Mouse (Mus musculus) urinary bladder, postnatal 10 days (tissue): ENCODE data around the gene Sh2b3.

Experiments used
- DNase-seq: peaks from one replicate; pipeline ENCODE4 v3.0.0; 2022; ENCODE audit warnings: low spot score

The Sh2b3 gene

DNA sequence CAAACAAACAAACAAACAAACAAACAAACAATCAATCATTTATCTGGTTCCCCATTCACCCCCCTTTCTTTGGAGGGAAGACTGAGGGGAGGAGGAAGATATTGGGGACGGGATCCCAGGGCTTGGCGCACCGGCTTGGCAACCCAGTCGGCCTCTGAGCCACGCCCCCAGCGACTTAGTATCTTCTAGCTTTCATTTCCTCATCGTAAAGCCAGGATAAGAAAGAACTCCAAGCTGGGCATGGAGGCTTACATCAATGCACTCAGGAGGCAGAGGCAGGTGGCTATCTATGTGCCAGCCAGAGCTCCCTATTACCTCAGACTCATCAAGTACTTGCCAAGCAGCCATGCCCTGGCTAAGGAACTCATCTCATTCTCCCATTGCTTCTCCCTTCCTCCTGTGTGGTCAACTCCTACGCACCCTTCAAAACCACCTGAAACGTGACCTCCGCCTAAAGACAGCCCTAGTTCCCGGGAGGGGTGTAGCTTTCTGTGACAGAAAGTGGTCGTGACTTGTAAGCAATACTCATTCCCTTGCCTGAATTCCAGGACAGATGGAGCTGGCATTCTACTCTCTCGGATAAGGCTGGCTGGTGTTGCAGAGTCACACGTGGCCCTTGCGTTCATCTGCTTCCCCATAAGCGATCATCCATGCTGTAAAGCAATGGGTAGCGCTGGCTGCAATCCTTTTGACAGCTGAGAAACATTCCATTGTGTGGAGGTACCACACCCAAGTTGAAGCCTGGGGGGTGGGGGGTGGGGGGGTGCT is 5.9 kb upstream of the Sh2b3 start:
- no peak for DNase-seq

DNA sequence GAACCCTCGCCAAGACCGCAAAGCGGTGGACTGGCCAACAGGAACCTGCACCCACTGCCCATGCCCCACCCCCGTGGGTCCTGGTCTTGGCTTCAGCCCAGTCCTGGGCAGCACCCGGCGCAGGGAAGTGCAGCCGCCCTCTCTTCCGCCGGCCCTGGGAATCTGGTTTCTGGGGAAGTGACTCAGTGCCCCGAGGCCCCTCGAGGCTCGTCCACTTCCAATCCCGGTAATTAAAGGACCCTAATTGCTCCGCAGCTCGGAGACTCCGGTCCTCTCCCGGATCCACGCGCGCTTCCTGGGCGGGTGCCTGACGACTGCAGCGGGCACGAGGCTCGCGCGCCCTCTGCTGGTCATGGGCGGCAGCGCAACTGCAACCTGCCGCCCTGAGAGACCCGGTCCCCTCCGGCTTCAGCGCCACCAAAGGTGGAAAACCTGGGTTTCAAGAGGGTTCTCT is 5.2 kb upstream of the Sh2b3 start:
- DNase-seq, result peak; percentile 47

DNA sequence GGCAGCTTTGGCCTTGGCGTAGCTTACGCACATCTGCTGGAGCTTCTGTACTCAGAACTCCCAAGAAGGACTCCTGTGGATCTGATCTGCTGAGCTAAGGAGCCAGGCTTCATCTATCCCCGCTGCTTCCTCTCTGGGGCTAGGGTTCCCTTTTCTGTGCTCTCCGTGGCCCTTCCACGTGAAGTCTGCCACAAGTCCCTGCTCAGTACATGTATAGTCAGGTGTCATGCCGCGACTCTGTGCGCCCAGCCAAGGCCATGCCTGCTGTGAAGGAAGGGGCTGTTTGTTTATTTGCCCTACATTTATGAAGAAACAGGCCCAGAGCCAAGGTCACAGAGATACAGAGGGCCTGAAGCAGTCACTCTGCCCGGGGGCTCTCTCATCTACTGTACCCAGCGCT is 4.5 kb upstream of the Sh2b3 start:
- DNase-seq, result no peak

DNA sequence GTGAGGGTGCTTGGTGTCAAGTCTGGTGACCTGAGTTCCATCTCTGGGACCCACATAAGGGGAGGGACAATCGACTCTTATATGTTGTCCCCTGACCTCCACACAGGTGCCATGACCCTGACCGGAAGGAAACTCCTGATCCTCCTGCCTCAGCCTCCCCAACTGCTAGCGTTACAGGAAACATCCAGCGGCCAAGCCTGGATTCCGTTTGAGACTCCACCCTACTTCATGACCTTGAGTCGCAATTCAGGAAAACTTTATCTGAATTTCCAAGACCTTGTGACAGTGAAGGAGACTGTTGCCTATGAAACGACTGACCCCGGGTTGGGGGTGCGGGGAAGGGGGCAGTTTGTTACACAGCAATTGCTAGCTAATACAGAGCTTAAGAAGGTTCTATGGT is 4.1 kb upstream of the Sh2b3 start:
- no peak for DNase-seq

DNA sequence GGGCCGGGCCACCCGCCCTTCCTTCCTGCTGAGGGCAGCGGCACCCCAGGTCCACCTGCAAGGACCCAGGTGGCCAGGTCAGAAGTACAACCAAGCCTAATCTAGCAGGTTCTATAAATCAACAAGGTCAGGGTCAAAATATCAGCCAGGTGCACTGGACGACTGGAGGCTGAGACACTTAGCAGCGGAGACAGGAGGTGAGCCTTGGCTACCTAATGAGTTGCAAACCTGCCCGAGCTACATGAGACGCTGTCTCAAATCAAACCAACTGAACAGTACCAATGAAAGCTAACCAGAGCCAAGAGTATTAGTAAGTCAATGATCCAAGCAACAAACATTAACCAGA is 1.7 kb upstream of the Sh2b3 start:
- no peak for DNase-seq

DNA sequence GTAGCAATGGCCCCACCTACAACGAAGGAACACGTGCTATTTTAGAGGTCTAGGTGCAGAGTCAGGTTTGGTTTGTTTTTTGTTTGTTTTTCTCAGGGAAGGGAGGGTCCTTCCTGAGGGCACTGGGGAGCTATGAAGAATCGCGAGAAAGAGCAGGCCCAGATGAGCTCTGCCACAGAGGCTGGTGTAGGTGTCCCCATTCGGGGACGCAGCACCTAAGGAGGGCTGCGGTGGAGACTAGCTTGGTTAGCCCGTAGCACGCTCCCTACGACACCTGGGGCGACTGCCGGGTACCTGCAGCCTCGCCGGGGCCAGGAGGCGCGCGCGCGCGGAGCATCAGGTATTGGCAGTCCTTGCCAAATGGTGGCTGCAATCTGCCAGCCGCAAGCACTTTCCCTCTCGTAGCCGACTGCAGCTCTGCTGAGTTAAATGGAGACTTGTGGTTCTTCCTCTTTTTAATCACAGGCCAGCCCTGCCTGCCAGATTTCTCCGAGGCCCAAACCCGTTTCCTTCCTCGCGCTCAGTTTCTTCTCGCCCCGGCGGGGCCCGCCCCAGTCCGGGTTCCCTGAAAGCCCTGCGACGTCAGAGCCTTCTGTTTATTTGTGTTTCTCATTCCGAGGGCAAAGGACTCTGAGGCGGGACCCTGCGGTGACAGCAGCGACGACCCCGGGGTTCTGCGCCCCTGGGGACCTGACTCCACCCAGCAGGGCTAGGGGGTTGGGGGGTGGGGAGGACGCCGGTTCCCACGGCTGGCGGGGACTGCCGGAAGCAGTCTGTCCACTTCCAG is 1.1 kb upstream of the Sh2b3 start:
- DNase-seq, result no peak

DNA sequence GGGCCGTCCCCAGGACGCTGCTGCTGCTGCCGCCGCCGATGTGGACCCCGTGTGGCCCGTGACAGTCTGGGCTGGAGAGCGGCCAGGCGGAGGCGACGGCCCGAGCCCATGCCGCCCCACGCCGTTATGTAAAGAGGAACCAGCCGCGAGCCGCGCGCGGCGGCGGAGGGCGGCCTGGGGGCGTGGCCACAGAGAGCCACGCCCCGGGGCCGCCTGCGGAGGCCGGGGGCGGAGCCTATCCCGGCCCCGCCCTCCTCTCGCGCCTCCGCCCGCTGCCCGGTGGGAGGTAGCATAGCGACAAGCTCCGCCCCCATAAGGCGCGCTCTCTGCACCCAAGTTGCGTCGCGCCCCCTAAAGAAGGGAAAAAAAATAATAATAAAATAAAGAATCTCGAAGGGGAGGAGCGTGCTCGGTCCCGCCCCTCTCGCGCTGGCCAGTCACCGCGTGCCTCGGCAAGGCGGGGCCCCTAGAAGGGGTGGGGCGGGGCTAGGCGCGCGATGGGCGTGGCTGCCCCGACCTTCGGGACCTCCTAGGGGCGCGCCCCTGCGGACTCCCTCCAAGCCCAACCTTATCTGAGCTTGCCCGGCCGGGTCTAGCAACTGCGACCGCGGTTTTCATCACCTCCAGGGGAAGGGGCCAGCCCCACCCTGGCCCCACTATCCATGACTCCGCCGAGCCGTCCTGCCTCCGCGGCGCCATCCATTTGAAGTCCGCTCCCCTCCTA is 592 bp downstream of the Sh2b3 start:
- DNase-seq, result peak; percentile 52

DNA sequence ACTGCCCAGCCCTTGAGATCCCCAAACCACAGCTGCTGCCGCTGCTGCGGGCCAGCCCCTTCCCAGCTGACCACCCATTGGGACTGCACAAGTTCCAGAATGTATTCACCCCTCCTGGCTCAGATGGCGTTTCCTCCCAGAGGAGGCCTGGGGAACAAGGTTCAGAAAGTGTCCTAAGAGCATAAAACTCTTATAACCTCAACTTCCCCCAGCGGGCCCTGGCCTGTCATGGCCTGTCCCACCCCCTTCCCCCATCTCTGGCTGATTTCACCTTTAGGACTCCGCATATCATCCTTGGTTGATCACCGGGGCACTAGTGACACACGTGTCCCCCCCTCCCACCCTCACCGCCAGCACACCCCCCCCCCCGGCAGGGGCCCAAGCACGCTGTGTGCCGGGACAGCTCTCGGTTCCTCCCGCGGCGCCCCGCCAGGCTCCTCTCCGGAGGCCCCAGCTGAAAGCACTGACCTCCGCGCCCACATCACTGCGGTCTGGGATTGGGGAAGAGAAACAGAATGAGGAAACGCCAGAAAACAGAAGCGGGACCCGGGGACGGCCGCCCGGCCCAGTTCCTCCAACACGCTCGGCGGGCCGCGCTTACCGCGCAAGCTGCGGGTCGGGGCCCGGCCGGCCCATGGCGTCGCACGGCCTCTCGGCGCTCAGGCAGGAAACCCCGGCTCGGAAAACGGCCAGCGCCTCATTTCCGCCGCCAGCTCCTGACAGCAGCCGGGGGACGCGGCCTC is 1.3 kb downstream of the Sh2b3 start:
- DNase-seq, result no peak

DNA sequence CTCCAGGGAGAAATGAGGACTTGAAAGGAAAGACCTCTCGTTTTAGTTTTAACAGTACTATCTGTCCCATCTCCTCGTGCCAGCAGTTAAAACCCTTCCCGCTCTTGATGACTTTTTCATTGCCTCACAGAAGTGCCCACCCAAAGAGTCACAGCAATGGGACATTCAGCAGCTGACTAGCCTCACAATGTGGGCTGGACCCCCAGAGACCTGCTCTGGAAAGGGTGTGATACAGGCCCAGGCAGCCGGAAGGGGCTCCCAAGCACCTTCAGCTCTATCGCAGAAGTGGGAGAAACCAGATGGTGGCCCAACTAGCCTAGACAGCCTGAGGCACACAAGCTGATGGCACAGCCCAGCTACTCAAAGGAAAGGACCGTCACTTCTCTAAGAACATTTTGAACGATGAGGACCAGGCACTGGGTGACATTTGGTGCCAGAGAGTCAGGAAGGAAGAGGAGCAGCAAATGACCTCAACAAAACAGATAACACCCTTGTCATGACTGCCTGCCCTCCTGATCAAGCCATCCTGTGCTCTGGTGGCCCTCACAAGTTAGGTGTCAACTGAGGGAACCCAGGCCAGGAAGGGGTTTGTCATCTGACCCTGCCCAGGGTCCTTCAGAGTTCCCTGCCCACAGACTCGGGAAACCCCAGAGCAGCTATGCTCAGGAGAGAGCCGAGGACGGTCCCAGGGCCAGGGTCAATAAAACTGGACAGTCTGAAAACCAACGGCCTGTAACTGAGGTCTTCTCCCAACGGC is 2.3 kb downstream of the Sh2b3 start:
- no peak for DNase-seq

DNA sequence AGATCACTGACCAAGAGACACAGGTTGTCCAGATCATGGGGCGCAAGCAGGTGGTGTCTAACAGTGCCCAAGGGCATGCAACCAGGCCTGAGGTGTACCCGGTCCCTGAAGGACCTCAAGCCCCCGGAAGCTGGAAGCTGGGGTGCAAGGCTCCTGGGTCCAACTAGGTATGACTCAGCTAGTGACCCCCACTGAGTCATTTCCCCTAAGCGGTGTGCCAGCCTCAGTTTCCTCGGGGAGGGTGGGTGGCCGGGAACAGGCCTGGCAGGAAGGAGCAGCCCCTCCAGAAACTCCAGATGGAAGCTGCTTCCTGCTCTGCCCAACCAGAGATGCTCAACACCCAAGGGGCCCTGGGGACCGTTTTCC is 3.2 kb downstream of the Sh2b3 start:
- no peak for DNase-seq

DNA sequence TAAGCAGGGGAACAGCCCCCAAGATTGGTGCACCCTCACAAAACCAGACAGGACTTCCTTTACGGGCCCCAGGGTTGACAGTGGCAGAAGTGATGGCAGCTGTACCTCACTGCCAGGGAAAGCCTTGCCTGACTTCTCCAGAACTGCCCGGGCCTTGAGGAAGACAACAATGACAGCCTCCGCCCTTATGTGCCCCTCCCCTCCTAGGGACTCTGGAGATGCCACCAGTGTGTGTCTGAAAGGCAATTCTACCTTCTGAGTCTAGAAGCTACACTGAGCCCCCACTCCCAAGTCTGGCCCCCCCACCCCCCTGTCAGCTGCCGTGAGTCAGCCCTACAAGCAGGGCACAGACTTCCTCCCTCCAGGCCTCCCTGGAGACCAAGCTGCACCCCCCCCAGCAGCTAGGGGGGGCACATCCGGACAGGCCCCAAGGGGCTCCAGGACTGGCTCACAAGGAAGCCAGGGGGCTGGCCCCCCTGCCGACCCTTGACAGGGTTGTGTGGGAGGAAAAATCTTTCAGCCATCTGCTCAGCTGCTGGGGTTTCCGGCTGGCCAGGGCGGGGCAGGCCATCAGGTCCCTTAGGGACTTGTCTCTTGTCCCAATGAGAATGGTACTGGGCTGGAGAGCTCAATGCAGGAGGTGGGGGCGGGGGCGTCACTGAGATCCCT is 3.7 kb downstream of the Sh2b3 start:
- no peak for DNase-seq

DNA sequence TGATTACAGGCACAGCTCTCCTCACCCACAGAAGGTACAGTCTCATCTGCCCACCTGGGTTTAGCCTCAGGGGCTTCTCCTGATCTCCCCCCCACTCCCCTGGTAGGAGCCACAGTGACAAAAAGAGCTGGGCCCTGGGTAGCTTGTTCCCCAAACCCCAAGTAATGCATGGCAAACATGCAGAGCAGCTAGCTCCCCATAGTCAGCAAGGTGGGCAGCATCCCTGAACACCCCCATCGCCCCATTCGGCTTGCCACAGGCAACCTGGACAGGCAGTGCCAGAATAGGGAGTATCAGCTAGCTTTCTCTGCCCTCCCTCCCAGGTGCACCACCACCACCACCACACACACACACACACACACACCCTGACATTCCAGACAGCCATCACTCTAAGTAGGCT is 4.3 kb downstream of the Sh2b3 start:
- DNase-seq, result no peak

DNA sequence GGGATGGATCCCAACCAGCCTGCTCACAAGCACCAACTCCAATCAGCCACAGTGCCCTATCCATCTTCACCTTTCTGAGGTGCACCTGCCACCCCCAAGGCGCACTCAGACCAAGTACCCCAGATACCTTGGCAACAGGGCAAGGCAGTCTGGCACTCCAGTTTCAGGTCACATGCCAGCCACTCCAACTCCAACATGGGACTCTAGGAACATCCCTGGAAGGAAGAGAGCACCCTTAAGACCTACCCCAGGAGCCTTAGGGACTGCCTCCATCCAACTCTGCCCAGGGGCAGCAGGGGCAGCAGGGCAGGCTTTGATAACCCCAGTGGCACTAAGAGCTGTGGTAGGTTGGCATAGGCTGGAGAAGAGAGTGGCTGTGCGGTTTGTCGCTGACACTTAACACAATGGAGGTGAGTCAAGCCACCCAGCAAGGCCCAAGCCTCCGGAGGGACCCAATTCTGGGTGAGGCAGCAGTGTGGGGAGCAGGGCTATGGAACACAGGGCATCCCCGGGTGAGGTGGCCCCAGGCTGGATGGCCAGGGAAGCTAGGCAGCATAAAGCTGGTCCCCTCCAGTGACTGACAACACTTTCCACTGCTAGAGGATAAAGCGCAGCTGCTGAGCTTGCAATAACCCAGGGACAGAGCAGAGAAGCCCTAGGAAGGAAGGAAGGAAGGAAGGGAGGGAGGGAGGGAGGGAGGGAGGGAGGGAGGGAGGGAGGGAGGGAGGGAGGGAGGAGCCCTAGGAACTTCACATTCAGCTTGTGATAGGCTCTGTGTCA is 4.9 kb downstream of the Sh2b3 start:
- no peak for DNase-seq

DNA sequence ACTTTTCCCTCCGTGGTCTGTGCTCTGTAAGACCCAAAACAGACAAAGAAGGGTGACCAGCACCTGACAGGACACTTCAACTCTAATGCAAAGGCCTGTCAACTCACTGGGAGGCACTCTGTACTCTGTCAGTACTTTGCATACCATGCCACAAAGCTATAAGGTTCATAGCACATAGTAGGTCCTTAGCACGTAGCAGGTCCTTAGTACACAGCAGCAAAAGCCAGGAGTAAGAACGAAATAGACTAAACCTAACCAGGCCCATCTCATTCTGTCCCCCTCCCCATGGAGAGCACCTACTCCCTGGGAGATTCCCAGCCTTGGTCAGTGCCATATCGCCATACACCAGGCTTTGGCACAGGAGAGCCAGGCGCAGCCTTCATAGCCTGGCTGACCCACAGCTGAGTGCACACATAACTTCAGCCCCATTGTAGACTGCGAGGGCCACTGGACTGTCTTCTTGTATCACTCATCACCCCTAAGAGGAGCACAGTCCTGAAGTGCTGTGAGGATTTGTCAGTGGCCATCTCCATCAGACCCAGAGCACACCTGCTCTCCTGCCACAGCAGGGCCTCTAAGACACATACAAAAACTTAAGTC is 6.3 kb downstream of the Sh2b3 start:
- DNase-seq, result no peak

DNA sequence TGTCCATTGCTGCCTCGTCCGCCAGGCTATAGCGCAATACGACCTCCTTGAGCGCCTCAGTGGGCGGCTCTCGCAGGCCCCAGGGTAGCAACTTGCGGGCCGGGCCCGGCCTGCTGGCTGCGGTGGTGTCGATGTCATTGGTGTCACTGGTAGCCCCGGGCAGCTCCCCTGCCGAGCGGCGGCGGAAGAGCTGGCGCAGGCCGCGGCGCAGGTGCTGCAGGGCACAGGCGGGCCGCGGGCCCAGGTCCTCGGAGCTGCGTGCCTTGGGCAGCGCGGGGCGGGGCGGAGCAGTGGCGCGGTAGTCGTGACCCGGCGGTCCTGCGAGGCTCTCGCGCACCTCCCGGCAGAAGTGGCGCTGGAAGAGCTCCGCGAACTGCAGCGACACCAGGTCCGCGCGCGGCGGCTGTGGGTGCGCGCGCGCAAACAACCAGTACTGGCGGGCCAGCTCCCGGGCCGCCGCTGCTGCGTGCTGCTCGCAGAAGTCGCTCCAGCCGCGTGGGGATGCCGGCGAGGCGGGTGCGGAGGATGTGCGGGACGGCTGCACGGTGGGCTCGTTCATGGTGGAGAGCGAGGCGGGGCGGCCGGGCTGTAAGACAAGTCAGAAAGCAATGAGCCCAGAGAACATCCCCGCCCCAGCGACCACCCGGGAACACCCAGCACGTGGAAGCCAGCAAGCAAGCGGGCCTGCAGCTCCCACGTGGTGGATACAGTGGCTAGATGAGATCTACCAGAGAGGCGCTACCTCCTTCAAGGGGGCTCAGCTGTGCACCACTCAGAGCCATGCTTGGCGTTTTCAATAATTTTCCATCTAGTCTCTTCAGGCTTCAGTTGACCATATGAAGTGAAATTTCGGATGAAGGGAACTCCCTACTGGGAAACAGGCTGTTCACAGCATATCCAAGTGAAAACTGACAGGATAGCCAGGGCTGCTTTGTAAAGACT is 8.7 kb downstream of the Sh2b3 start:
- no peak for DNase-seq

DNA sequence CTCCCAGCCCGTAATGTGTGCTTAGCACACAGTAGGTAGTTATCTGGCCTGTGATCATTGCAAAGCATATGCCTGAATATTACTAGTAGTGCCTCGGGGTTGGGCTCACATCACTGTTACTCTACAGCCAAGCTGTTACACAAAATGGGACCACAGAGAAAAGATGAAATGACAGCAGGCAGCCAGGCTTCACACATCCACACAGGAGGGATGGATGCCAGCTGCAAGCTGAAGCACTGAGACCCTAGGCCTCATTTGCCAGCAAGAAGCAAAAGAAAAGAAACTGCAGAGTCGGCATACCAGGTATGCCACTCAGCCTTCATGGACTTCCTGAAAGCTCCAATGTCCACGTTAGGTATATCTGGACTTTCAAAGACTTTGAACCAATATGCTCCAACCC is 9.6 kb downstream of the Sh2b3 start:
- no peak for DNase-seq

DNA sequence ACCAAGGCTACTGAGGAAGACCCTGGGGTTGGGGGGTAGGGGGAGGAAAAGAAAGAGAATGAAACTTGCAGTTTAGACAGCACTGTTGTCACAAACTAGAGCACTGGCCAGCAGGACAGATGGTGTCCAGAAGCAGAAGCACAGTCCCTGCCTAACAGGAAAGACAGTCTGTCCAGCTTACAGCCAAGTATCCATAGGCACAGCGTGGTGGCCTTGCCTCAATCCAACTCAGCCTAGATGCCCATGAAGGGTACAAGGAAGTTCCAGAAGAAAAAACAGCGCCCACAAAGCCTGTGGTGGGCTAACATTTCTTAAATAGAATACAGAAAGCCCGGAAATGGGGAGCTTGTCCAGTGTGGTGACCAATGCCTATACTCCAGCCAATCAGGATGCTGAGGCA is 11.8 kb downstream of the Sh2b3 start:
- no peak for DNase-seq

DNA sequence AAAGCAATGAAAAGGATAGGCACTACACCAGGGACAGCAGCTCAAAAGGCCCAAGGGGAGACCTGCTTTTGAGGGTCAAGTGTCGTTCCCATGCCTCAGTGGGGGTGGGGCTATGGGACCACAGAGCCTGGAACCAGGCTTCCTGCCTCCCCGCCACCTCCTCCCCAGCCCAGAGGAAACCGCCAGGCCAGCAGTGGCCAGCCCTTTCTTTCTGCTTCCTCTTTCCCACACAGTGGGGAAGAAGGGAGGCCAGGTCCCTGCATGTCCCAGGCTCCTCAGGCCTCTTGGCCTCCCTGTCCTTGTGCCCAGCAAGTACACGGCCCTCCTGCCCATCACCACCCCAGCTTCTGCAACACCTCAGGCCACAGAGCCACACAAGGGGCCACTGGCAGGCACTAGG is 13.3 kb downstream of the Sh2b3 start:
- no peak for DNase-seq

DNA sequence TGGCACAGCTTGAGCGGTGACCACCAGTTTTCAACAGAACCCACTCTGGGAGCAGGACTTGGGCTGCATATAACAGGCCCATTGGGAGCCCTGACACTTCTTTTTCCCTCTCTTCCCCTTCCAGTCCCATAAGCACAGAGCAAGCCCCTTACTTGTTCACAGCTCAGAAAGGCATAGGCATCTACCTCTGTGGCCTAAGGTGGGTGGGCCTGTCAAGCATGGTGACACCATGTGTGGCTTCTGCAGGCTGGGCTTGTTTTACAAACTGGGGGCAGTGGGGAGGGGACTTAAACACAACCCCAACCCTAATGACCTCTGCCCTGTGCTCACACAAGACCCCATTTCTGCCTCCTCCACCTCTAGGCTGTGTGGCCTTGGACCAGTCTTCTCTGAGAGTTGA is 13.8 kb downstream of the Sh2b3 start:
- no peak for DNase-seq
